Mouse (Mus musculus) ovary, postnatal 10 days (tissue): ENCODE results near the gene Prkci.

Experiments
- DNase-seq: peaks from one replicate; pipeline ENCODE4 v3.0.0; 2022; ENCODE audit warnings: low spot score

Prkci gene

DNA sequence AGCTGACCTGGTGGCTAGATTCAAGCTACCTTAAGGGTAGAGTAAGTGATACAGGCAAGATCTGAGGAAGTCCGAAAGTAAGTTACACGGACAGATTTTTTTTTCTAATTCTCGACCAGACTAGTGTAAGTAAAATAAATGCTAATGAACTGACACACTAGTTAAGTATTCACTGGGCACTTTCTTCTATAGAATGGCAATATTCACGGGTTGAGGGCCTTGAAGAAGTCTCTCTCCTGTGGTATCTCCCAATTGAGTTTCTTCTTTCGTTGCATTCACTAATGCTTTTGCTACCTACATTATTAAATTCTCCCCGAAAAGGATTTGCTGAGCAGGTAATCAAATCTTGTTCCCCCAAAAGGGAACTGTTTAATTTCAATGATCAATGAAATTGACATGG lies 688 bp upstream of the Prkci start:
- DNase-seq, result no peak

DNA sequence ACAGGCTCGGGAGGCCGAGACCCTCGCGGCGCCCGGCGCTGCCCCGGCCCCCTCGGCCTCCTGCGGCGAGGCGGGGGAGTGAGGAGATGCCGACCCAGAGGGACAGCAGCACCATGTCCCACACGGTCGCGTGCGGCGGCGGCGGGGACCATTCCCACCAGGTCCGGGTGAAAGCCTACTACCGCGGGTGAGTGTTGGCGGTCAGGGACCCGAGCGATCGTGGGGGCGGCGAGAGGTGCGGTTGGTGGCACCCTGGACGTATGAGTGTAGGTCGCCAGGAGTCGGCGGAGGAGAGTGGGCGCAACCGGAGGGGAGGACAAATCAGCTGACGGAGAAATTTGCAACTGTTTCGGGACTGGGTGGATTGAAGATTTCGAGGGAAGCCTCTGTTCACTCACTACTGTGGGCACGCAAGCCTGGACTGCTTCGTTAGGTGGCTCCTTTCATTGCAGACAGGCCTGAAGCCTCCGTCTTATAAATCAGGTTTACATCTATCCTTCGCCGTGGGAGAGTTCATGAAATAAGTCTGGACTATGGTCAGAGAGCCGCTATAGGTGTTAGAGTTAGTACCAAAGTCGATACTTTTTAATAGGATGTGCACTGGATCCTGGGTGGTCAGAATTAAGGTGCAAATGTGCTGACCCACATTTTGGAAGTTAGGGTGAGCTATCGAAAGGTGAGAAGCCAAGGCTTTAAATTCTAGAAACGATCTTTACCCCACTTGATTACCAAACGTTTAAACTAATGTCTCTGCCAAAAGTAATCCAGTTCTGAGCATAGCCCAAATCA lies 546 bp downstream of the Prkci start:
- no peak for DNase-seq

DNA sequence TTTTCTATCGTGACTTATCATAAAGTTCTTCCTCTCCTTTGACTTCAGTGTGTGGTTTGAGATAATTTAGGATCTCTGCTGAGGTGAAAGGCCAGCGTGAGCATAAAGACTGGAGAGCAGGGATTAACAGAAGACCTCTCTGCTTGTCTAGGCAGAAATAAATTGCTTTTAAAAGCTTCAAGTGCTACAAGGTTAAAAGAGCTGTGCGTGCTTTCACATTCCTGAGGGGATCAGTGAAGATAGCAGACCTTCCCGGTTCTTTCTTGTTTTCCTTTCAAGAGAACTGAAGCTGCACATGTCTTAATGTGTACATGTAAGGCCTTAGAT lies 1.1 kb downstream of the Prkci start:
- no peak for DNase-seq

DNA sequence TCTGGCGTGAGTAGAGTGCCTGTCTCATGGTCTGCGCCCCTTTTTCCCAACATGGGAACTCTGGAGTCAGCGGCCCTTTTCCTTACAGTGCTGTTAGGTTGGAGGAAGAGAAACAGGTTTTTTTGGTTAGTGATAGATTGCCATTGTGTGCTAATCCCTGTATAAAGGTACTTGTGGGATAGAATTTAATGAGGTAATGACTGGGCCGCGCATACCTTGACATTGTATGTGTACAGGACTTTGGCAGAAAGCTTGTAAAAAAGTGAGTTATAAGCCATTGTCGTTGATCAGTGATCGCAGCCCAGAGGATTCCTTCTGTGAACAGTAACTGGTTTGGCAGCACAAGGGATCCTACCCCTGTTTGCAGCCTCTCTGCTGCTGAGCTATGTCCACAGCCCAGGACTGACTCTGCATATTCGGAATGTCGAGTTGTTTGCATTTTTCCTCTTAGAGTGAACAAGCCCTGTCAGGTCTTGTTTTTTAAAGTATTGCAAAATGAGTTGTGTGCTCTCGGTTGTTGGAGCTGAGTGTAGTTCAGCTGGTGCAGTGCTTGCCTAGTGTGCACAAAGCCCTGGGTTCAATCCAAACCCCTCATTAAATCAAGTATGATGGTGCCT lies 4.0 kb downstream of the Prkci start:
- no peak for DNase-seq

DNA sequence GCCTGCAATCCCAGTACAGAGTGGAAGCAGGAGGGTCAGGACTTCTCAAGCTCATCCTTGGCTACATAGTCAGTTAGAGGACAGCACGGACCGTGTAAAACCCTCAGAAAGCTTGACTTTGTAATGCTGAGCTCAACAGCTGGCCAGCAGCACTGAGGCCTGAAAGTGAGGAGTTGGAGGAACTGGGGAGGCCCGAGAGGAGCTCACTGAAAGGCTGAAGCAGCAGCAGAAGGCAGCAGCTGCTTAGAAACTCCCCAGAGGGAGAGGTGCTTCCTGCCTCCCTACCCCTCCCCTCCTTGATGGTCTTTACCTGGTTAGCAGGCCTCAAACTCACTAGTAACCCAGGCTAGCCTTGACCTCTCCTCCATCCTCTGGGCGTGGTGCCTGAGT lies 4.5 kb downstream of the Prkci start:
- DNase-seq, result no peak

DNA sequence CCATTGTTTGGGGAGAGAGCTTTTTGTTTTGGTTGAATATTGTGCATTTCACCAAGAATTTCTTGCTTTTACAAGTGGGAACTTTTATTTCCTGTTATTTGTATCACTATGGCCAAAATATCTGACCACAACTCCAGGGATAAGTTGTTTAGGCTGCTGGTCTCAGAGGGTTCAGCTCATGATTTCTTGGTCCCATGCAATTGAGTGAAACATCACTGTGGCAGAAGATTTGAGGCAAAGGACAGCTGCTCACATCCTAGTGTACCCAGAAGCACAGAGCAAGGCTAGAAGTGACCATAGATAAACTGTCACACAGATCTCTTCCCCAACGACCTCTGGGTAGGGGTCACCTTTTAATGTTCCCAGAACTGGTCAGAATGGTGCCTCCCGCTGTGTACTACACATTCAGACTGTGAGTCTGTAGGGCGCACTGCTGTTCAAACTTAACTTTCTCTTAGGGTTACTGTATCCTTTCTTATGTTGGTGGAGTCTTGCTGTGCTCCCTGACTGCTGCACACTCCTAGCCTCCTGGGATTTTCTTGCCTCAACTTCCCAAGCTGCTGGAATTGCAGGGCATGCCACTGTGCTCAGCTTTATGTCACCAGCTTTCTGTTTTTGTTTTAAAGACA lies 5.6 kb downstream of the Prkci start:
- DNase-seq, result no peak

DNA sequence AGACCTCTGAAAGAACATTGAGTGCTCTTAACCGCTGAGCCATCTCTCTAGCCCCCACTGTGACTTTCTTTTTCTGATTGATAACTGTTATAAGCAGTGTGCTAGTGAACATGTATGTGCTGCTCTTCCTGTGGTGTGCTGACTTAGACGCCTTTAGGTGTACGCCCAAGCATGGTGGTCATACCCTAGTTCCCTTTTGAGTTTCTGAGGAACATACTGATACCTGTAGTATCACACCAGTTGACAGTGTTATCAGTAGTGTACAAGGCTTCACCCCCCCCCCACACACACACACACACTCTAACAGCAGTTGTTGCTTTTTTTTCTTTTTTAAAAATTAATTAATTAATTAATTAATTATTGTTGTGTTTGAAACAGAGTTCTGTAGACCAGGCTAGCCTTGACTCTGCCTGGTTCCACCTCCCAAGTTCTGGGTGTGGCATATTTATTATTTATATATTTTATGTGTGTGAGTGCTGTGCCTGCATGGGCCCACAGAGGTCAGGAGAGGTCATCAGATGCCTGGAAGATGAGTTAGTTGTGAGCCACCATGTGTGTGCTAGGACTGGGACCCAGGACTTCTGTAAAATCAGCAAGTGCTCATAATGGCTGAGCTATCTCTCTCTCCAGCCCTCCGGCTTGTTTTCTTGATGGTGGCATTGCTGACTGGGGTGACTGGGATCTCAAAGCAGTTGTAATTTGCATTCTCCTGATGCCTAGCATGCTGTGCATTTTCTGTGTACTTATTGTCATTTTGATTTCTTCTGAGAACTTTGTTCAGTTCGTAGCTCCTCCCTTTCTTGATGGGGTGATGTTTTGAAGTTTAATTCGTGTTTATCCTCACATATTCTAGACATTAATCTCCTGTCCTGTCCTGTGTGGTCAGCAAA lies 9.0 kb downstream of the Prkci start:
- no peak for DNase-seq

DNA sequence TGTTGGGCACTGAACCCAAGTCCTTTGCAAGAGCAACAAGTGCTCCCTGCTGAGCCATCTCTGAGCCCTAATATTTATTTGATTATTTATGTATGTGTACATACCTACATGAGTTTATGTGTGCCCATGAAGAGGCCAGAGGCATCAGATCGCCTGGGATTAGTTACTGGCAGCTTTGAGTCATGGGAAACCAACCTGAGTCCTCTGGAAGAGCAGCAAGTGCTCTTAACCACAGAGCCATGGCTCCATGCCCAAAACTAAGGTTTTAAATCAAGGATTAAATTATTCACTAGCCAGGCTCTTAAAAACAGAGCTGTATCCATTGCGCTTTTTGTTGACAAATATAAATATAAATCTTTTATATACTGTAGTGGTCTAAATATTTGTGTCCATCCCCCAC lies 18.8 kb downstream of the Prkci start:
- DNase-seq, result no peak

DNA sequence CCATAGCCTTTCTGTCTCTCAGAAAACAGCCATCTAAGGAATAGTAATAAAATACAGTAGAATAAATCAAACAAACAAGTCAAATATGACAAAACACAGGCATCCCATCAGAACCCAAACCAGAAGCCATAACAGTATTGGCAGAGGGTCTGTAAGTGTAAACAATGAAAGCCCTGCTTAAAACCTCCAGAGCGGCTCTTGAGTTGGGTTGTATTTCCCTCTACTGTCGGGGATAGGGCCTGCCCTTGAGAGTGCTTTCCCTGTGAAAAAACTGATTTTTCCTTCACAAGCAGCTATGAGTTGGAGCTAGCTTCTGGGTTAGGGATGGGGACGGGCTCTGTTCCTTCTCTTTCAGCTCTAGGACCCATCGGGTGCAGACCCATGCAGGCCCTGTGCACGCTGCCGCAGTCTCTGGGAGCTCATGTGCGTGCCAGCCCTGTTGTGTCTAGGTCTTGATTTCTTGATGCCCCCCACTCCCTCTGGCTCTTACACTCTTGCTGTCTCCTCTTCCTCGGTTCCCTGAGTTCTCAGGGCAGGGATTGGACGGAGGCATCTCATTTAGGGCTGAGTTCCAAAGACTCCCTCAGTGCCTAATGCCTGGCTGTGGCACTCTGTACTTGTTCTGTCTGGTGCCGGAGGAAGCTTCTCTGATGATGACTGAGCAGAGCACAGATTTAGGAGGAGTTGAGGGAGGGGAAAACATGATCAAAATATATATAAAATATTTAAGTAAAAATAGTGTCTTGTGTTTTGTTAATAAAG lies 20.3 kb downstream of the Prkci start:
- DNase-seq, result no peak

DNA sequence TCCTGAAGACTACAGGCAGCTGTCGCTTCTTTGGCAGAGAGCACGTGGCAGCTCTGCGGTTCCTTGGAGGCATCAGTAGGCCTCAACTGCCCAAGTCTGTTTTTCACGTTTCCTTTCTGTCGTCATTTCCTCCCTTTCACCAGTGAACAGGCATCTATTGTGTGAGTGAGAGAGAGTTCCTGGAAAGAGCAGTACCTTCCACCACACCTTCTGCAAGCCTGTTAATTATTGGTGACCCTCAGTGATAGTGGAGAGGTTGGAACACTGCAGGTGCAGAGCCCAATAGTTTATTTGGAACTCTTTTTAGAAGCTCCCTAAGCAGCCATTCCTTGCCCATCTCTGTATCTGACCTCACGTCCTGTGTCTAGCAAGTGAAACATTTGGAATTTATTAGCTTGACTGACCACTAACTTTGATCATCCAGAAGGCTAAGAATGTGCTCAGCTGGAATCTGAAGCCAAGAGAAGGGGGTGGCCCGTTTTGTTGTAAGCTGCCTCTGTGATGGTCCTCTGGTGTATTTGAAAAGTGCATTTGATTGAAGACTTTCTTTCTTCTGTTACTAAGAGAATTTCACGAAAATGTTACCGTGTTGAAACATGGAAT lies 21.1 kb downstream of the Prkci start:
- no peak for DNase-seq

DNA sequence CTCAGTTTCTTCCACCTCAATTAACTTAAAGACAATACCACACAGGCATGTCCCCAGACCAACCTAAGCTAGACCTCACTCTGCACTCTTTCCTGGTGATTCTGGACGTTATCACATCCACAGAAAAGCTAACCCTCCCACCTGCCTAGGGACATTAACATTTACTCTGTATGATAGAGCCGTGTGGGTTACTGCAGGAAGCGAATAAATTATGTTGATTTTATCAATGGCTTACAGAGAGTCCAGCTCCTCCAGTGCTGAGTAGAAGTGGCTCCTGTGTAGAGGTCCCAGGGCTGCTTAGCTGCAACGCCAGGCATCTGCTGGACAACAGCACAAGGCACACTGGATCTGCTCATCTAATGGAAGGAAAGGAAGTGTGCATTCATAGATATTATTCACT lies 22.1 kb downstream of the Prkci start:
- no peak for DNase-seq

DNA sequence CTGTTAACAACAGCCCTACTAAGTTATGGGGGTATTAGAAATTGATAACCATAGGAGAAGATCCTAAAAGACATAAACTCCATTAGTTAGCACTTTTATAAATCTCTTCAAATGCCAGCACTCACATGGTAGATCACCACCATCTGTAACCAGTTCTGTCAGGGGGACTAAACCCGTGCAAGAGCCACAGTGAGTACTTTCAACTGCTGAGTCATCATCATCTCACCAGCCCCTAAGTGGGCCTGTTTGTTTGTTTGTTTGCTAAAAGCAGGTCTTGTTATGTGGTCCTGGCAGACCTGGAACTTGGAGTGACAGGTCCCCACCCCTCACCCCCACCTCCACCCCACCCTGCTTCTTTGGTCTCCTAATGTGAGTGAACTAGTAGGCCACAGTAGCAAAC lies 23.7 kb downstream of the Prkci start:
- no peak for DNase-seq

DNA sequence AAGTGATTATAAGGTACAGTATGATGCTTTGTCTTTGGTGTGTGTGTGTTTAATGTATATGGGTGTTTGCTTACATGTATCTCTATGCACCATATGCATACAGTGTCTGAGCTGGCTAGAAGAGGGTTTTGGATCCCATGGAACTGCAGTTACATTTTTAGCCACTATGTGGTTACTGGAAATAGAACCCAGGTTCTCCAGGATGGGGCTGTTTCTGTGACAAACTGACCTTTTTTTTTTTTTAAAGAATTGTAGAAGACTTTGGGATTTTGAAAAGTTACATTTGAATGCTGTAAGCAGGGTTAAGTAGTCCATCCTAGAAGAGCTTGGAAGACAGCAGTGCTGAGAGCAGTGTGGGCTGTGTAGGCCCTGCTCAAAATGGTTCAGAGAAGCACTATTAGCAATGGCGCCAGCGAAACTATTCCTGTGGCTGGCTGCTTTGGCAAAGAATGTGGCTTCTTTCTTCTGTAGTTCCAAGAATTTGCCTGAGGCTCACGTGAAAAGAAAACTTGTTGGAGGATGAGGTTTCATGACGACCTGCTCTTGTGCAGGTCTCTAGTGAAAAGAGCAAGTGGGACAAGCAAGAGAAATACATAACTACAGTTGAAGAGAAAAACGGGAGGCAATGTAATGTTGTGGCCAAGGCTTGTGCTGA lies 24.4 kb downstream of the Prkci start:
- no peak for DNase-seq

DNA sequence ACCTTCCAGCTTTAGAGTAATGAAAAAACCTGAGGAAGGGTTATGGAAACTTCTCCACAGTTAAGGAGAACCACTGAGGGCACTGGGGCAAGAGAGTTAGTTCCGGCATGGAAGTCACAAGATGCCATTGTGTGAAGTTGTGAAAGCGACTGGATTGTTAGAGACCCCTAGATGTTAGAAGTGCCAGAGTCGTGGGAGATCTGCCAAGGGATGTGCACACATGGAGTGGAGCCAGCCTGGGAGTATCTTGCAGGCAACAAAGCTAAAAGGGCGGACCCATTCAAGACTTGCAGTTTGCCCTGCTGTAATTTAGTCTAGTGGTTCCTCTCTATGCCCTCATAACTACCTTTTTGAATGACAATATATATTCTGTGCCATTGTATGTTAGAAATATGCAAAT lies 25.1 kb downstream of the Prkci start:
- DNase-seq, result no peak

DNA sequence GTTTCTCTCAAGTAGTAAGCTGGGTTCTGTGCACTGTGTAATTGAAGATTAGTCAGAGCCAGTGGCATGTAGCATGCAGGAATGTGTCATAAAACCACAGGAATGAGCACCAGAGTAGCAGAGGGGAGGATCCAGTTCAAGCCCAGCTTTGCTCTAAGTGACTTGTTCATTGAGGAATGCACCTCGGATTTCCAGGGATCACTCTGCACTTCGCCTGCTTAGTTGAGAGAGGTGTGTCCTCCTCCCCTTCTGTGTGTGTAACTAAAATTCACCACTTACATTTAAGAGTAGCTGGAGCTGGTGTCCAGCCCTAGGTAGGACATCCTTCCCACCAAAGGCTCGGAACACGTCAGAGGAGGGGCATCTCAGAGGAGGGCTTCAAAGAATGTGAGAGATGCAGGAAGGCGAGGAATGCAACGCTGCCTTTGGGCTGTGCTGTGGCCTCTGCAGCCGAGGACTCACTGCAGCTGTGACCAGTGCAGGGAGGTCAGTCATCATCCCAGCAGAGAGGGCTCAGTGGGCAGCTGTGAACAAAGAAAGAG lies 27.4 kb downstream of the Prkci start:
- no peak for DNase-seq

DNA sequence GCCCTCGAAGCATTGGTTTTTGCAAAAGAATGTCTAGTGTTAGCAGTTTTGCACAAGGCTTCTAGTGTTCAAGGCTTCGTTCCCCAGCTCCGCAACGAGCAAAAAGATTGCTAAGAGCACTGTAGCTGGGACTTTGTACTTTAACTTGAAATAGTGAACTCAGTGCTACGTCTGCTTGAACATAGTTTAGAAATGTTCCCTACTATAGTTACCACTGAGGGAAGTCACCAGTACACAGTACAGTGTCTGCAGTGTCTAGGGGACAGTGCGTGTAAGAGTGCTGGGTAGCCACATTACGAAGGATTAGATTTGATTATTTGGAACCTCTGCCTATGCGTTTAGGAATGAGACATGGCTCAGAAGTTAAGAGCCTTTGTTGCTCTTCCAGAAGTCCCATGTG lies 32.2 kb downstream of the Prkci start:
- no peak for DNase-seq

DNA sequence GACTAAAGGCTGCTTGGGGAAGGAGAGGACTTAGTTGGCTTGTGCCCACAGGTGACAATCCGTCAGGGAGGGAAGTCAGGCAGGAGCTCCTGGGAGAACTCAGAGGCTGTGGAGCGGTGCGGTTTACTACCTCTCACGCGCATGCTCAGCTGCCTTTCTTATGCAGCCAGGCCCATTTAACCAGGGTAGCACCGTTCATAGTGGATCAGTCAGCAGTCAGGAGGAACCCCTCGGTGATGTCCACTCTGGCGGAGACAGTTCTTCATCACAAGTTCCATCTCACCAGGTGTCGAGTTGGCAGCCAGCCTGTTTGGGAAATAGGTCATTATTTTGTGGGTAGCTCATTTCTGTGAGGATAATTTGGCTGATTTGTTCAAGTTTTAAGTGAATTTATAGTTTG lies 36.1 kb downstream of the Prkci start:
- DNase-seq, result no peak

DNA sequence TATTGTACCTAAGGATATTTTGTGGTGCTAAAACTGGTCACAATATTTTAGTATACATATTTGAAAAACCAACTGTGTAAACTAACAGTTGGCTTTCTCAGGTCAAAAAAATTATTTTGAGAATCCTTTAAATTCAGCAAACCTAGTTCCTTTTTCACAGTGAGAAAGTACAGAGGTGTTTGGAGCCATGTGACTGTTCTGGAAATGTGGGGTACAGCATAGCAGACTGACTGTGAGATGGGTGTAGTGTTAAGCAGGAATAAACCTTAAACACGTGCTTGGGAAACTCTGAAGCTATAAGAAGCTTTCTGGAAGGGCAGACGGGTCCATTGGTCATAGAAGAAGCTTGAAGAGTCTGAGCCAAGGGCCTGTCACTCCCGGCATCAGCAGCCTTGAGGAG lies 38.1 kb downstream of the Prkci start:
- no peak for DNase-seq

DNA sequence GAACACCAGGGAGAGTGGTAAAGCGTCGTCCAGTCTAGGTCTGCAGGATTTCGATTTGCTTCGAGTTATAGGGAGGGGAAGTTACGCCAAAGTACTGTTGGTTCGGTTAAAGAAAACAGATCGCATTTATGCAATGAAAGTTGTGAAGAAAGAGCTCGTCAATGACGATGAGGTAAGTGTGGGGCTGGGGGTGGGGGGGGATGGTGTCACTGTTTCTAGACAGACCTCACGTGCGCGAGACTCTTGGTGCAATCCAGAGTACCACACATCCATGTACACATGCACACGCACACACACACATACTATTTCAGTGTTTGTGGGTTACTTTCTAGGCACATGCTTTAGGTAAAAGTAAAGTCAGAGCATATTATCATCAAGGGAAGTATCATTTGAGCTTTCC lies 42.3 kb downstream of the Prkci start:
- no peak for DNase-seq

DNA sequence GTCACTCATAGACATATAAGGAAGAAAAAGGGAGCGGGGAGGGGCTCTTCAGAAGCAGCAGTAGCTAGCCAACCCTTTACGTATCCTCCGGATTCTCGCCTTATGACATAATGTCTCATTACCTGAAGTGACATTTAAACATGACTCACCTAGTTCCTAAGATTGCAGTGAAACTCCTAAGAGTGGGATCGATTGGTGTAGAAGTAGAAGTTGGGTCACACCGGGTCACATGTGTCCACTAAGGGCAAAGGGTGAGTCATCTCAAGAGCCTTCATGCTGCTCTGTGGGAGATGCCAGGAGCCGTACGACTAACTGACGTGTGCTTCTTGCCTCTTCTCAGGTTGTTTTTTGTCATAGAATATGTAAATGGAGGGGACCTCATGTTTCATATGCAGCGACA lies 43.1 kb downstream of the Prkci start:
- DNase-seq, result no peak

DNA sequence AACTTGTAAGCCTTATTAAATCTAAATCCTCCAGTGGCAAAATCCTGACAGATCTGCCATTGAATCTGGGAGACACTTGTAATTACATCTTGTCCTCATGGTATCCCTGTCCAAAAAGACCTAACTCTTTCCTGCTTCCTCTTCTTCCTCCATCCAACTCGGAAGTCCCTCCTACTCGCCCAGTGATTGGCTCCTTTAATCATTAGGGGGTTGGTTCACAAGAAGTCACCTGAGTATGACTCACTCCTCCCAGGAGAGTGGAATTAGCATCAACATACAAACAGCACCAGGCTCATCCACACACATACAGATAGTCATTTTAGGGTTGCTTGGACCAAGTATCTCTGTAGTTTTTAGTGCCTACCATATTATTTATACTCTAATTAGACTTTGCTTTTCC lies 47.4 kb downstream of the Prkci start:
- DNase-seq, result no peak
